Mouse (Mus musculus): Measurements from ENCODE around the gene Fnbp1.

The Fnbp1 gene

DNA sequence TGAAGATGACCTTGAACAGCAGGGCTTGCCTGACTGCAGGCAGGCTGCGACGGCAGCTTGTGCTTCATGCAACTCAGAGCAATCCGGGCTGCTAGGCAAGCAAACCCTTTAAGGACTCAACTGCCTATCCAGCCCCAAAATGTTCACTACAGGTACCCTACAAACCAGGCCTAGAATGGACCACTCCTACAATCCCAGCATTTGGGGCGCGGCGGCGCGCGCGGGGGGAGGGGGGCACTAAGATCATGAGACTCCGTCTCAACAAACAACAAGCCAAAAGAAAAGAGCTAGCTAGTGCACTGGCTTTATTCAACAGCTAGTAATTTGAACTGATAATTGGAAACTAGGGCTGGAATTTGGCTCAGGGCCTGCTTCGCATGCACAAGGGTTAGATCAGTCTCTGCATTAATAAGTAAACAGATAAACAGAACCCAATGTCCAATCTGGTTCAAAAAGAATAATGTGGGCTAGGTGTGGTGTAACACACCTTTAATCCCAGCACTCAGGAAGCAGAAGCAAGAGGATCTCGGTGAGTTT is 74.7 kb downstream of the Fnbp1 start:
- no peak for DNase-seq (ENCODE audit: low spot score)

GRCm38 (mm10) chr2:31066019-31066789 is 75.6 kb downstream of the Fnbp1 start:
- no peak for DNase-seq (ENCODE audit: low spot score)

GRCm38 (mm10) chr2:31061868-31062628 is 79.8 kb downstream of the Fnbp1 start:
- DNase-seq (ENCODE audit: low spot score), result no peak

GRCm38 (mm10) chr2:31060787-31061730 is 80.7 kb downstream of the Fnbp1 start:
- no peak for DNase-seq (ENCODE audit: low spot score)

DNA sequence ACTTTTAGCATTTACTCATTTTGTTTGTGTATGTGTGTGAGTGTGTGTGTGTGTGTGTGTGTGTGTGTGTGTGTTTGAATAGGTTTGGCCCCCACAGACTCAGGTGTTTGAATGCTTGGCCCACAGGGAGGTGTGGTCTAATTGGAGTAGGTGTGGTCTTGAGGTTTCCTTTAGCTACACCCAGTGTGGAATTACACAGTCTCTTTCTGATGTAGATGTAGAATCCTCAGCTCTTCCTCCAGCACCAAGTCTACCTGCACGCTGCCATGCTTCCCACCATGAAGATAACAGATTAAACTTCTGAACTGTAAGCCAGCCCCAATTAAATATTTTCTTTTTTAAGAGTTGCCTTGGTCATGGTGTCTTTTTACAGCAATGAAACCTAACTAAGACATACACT is 81.5 kb downstream of the Fnbp1 start:
- no peak for DNase-seq (ENCODE audit: low spot score)

DNA sequence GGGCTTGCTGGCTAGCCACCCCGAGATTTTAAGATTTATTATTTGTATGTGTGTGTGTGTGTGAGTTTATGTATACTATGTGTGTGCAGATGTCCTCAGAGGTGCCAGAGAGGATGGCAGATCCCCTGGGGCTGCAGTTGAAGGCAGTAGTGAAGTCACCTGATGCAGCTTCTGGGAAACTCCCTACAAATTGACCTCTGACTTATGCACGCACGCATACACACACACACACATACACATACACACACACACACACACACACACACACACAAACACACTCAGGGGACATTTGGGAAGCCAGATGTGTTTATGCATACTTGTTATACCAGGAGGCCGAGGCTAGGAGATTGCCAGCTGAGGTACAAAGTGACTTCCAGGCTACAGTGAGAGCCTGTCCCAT is 83.4 kb downstream of the Fnbp1 start:
- no peak for DNase-seq (ENCODE audit: low spot score)

DNA sequence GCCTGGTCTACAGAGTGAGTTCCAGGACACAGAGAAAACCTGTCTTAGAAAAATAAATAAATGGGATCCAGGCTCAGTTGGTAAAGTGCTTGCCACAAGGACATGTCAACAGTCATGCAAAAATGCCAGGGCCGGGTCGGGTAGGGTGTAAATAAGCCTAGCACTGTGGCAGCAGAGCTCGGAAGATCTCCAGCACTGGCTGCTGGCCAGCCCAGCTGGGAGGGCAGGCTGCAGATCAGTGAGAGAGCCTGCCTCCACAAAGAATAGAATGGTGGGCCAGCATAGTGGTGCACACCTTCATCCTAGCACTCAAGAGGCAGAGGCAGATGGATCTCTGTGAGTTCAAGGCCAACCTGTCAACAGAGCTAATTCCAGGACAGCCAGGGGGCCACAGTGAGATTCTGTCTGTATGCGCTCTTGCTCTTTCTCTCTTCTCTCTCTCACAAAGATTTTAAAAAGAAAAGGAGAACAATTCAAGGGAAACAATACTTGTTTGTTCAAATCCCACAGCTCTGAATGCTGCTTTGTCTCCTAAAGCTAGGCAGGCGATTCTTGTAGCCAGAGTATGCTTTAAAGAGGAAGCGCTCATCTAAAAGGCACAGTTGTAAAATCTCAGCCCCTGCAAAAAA is 84.1 kb downstream of the Fnbp1 start:
- DNase-seq (ENCODE audit: low spot score), result no peak

DNA sequence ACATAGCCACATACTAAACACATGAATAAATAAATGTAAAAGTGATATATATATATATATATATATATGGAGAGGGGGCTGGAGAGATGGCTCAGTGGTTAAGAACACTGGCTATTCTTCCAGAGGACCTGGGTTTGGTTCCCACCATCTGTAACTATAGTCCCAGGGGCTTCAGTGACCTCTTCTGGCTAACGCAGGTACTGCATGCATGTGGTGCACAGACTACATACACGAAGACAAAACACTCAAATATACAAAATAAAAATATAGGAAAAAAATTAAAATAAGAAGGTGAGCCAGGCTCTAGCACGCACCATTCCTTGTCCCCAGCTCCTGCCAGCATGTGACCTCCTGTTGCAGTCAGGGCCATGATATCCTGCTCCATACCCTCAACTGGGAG is 85.7 kb downstream of the Fnbp1 start:
- peak; percentile 5 for DNase-seq (ENCODE audit: low spot score)

DNA sequence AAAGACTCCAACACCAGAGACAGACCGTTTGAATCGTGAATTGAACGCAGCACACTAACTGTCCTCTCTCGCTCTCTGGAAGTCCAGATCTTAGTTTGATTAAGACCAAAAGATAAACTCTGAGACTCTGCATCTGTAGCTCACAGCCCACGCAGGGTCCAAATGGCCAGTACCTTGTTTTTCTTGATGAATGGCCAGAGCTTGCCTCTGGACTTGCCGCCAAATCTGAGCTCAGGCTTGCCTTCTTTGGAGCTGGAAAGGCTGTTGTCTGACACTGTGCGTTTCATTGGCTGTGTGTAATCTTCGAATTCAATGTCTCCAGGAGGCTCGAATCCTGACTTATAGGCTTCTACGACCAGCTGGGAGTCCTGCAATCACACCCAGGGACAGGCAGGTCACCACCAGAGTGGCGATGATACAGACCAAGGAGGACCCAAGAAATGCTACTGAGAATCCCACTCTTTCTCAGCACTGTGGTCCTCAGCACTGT is 87.9 kb downstream of the Fnbp1 start:
- no peak for DNase-seq (ENCODE audit: low spot score)

DNA sequence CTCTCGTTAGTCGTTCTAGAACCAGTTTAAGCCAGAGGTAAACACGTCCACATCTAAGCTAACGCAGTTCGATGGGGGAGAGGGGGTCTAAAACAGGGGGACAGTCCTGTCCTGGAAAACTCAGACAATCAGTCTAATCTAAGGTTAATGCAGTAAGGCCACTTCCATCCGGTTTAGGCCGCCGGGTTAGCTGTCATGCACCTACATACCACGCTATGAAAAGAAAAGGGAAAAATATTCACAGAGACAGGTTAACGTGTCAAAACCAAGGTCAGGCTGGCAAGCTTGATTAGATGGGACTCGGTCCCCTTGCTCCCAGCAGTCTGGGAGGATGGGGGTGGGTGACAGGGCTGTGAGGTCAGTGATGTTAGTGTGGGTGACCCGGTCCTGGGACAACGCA is 88.4 kb downstream of the Fnbp1 start:
- no peak for DNase-seq (ENCODE audit: low spot score)

- no peak for DNase-seq (ENCODE audit: low spot score)
These were observed 89.4 kb downstream of the Fnbp1 start for GRCm38 (mm10) chr2:31052441-31052840.

- DNase-seq (ENCODE audit: low spot score), result no peak
These were observed 93.8 kb downstream of the Fnbp1 start for GRCm38 (mm10) chr2:31048037-31048436.

GRCm38 (mm10) chr2:31043856-31044255 is 98.0 kb downstream of the Fnbp1 start:
- DNase-seq (ENCODE audit: low spot score), result no peak

DNA sequence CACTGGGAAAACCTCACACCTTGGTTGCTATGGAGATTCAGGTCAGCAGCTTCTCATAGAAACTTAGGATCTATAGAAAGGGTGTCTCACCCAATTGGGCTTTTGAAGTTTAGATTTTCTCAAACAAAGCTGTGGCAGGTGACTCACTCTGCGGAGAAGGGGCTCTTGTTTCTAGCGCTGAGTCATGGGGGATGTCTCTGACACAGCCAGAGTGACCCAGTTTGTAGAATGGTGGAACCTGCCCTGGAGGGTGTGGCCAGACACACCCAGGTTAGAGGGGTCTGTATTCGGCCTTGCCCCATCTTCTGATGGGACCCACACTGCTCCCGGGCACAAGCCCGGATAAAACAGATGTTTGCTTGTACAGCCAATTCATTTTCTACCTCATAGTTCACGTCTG is 98.9 kb downstream of the Fnbp1 start:
- no peak for DNase-seq (ENCODE audit: low spot score)

- no peak for DNase-seq (ENCODE audit: low spot score)
These were observed 100.4 kb downstream of the Fnbp1 start for GRCm38 (mm10) chr2:31041386-31041785.

GRCm38 (mm10) chr2:31040487-31040886 is 101.3 kb downstream of the Fnbp1 start:
- no peak for DNase-seq (ENCODE audit: low spot score)

DNA sequence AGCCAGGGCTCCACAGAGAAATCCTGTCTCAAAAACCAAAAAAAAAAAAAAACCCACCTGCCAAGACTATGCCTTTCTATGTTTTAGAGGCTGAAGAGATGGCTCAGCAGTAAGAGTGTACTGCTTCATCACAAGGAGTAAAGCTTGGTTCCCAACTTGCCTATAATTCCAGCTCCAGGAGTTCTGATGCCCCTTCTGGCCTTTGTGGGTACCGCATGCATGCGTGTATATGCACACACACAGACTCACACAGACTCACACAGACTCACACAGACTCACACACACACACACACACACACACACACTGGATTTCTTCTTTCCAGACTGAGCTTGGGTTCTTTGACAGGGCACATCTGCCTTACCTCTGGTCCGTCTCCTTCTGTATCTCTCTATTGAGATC is 101.8 kb downstream of the Fnbp1 start:
- no peak for DNase-seq (ENCODE audit: low spot score)

- DNase-seq (ENCODE audit: low spot score), result no peak
These were observed 105.0 kb downstream of the Fnbp1 start for GRCm38 (mm10) chr2:31036811-31037210.

DNA sequence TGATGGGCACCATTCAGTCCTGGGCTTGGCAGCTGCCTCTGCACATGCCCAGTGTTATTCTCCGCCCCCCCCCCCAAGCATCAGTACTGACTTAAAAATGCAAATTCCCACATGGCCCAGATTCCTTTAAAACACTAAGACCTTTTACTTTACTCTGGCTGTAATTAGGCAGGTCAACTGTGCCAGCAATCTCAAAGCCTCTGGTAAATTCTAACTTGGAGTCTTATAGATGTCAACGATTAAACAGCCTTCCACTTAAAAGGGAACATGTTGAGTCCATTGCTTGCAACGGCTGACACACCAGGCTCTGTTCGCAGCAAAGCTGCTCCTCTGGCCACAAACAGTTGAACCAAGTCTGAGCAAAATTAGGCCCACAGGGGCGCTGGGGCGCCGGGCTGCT is 109.8 kb downstream of the Fnbp1 start:
- DNase-seq (ENCODE audit: low spot score), result no peak

DNA sequence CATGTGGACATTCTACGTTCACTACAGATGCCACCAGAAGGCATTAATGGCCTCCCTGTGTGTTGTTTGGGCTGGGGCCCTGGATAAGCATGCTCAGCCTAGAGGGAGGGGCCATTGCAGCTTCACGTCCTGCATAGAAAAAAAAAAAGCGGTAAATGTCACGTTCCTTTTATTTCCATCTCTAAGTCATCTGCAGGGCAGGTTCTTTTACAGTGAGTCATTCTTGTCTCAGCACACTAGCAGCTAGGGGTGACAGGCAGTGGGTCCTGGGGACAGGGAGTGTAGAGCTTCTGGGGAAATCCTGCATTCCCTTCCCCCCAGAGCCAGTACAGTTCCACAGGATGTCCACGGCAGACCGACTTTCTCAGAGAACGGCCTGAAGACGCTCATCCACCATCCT is 115.2 kb downstream of the Fnbp1 start:
- DNase-seq (ENCODE audit: low spot score), result no peak

DNA sequence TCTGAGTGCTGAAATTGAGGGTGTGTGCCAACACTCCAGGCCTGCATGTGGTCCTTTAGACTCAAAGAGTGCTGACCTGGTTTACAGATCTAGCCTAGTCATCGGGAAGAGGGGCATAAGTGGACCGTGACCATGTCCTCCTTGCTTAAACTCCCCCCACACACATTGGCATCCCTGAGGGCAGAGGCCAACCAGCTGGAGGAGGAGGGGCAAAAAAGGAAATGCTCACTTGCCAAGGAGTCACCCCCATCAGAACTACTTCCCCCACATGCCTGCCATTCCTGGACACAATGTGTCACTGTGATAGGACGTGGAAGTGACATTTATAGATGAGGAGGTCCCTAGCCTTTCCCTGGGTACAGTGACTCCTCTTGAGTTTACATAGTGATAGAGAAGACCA is 116.3 kb downstream of the Fnbp1 start:
- no peak for DNase-seq (ENCODE audit: low spot score)
